Comparison of ENCODE assay signal across 8 mouse cellular contexts in the genomic region with DNA sequence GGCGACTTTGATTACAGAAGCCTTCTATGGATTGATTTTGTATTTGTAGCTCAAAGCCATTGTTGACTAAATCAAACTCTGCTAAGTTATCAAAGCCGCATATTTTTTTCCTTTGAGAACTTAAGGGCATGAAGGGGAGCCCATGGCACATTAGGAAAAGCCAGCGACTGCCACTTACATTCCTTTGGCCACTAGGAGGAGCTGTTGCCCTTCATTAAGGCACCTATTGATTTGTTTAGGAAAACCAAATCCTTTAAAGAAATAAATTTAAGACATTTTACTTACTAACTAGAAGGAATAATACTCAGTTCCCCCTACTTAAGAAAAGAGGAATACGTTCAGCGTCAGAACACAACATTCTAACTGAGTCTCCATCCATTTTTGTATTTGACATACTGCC.
DNase-seq lines count a peak whose midpoint lies in the region; ATAC-seq and TF ChIP-seq lines count a peak whose summit lies in the region.
"Had no signal": no experiment of that assay in that cellular context is flagged by ENCODE, and none has a peak within 500 bp of the region (broad histone marks: within the 10 kb centered on the region; RNA-seq: fewer than 3 reads in every experiment).

No protein-coding gene starts in this region.

- peak; percentile 75 for TF ChIP-seq CTCF in liver, embryonic 14.5 days (IDR thresholded peaks at IDR 0.05; ENCODE audit: low read depth)

- 35% methylated on average over 5 of the region's 5 CpGs for WGBS in liver, embryonic 14.5 days (ENCODE audit: insufficient replicate concordance)

- no peaks in the 10 kb centered on the region for H3K9me3 ChIP-seq in liver, embryonic 14.5 days (ENCODE audit: control insufficient read depth, low read length)
- H3K9me3 ChIP-seq: liver, embryonic 15.5 days had no signal

- H3K4me1 ChIP-seq in liver, embryonic 14.5 days (replicated peaks; ENCODE audit: control insufficient read depth in 2 of 2, insufficient read depth in 2 of 2, low read length in 1 of 2) = no peaks in the 10 kb centered on the region
- H3K4me1 ChIP-seq: liver, embryonic 15.5 days had no signal

- peaks cover 8% of the 10 kb centered on the region for H3K36me3 ChIP-seq in liver, embryonic 14.5 days (replicated peaks; ENCODE audit: control insufficient read depth, insufficient read depth, low read depth)

- no peak for TF ChIP-seq EP300 in liver, embryonic 14.5 days (IDR thresholded peaks at IDR 0.05; ENCODE audit: low read depth)

- no peak overlapping the region for H3K27ac ChIP-seq in liver, embryonic 14.5 days
- H3K27ac ChIP-seq: liver, embryonic 15.5 days had no signal

- H3K27me3 ChIP-seq in liver, embryonic 14.5 days (ENCODE audit: control insufficient read depth, insufficient read depth, low read length) = no peaks in the 10 kb centered on the region
- H3K27me3 ChIP-seq: liver, embryonic 15.5 days had no signal

- no peak overlapping the region for H3K4me2 ChIP-seq in liver, embryonic 14.5 days (ENCODE audit: low read depth)
- H3K4me2 ChIP-seq: liver, embryonic 15.5 days had no signal

- H3K9ac ChIP-seq in liver, embryonic 14.5 days (replicated peaks) = no peak overlapping the region
- H3K9ac ChIP-seq: liver, embryonic 15.5 days had no signal

- no peak overlapping the region for H3K4me3 ChIP-seq in liver, embryonic 14.5 days (ENCODE audit: insufficient read depth in 1 of 2, low read depth in 2 of 2, low read length in 2 of 2)
- H3K4me3 ChIP-seq: liver, embryonic 15.5 days had no signal

- DNase-seq in 3134 (ENCODE audit: extremely low read depth, insufficient read length, low spot score) (peak; percentile 26), 3T3-L1 (ENCODE audit: low read depth, low spot score) (peak; percentile 89)
- peak; percentile 86 for DNase-seq in adrenal gland, postnatal 10 days
- DNase-seq in embryo, embryonic 9.5 days (ENCODE audit: extremely low spot score) = peak; percentile 73
- peak; percentile 77 for DNase-seq in kidney, adult 9 months
- peak; percentile 31 to 47 (median 37) for DNase-seq in liver, embryonic 14.5 days (ENCODE audit: low read depth in 3 of 3, low spot score in 3 of 3)
- peak; percentile 72 to 82 for DNase-seq in right cerebral cortex, postnatal 10 days (ENCODE audit: low spot score in 2 of 2)

- no peak for ATAC-seq in liver, embryonic 14.5 days (ENCODE audit: insufficient read depth)

Comparison
In these comparisons a context has a peak if more than half of its experiments do, and no peak if none do; other contexts are left out.
1. DNase-seq: peak in every context shown above with its lines; median percentile 89 in 3T3-L1; 86 in adrenal gland, postnatal 10 days; 77 in kidney, adult 9 months; 77 in right cerebral cortex, postnatal 10 days; 73 in embryo, embryonic 9.5 days; 37 in liver, embryonic 14.5 days; 26 in 3134.